Mouse (Mus musculus) neural tube, embryonic 11.5 days (tissue): Measurements from ENCODE around the gene Rslcan18. TPM values are rescaled to one million over a fixed set of nuclear protein-coding genes. Genes with fewer than 3 reads are reported as not detected.

Source experiments
- ATAC-seq: fragments of 200-750 bp; cut with Nextera tagmentation; 2 replicates; pipeline ENCODE4 v1.8.0; 2017; ENCODE audit warnings: moderate number of reproducible peaks, mild to moderate bottlenecking, moderate TSS enrichment, moderate library complexity; ENCODE audit not compliant: insufficient read depth, low FRiP score, low TSS enrichment
- DNase-seq: peaks from one replicate; pipeline ENCODE4 v3.0.0-alpha.2; 2015; ENCODE audit warnings: low spot score
- H3K27ac ChIP-seq: fragments of 300-500 bp; sonication (generic); 2 replicates; pipeline ENCODE4 v1.5.1; 2014; ENCODE audit warnings: low read depth, mild to moderate bottlenecking, low read length
- H3K27me3 ChIP-seq: fragments of 300-500 bp; sonication (generic); 2 replicates; pipeline ENCODE4 v1.6.1; 2014; ENCODE audit warnings: mild to moderate bottlenecking, low read length, mixed read lengths; ENCODE audit not compliant: control insufficient read depth, insufficient read depth
- H3K36me3 ChIP-seq: fragments of 300-500 bp; sonication (generic); 2 replicates; pipeline ENCODE4 v1.6.1; 2014; ENCODE audit warnings: mild to moderate bottlenecking, low read length, moderate library complexity, mixed read lengths; ENCODE audit not compliant: control insufficient read depth, insufficient read depth
- H3K4me1 ChIP-seq: fragments of 300-500 bp; sonication (generic); 2 replicates; pipeline ENCODE4 v1.6.1; 2014; ENCODE audit warnings: low read length, mixed read lengths; ENCODE audit not compliant: control insufficient read depth, insufficient read depth
- H3K4me2 ChIP-seq: fragments of 300-500 bp; sonication (generic); 2 replicates; pipeline ENCODE4 v1.6.1; 2014; ENCODE audit warnings: low read depth, mild to moderate bottlenecking, moderate library complexity
- H3K4me3 ChIP-seq: fragments of 300-500 bp; sonication (generic); 2 replicates; pipeline ENCODE4 v1.5.1; 2014; ENCODE audit warnings: low read depth, low read length
- H3K9ac ChIP-seq: fragments of 300-500 bp; sonication (generic); 2 replicates; pipeline ENCODE4 v1.6.1; 2014; ENCODE audit warnings: mild to moderate bottlenecking, low read length
- H3K9me3 ChIP-seq: fragments of 300-500 bp; sonication (generic); 2 replicates; pipeline ENCODE4 v1.6.1; 2016; ENCODE audit warnings: low read length; ENCODE audit not compliant: control insufficient read depth
- WGBS: fragments of 180-500 bp; shearing (Covaris S2); extraction: QIAGEN DNeasy Blood & Tissue Kit; methylation state at CpG from one replicate; pipeline ENCODE4 v1.1.7; 2014; 5-methylcytosine and 5-hydroxymethylcytosine counted together
- polyA plus RNA-seq: library from polyadenylated mRNA; unstranded; fragments of >200 nt; fragmentation: Nextera tagmentation; extraction: Ambion mirVana; gene quantifications from 2 replicates; pipeline ENCODE4 v1.2.1, GENCODE M21; 2014

Gene Rslcan18
- polyA plus RNA-seq, 1 experiment from 2014 or later = 0.29 TPM

- no peaks in the 10 kb centered on the region; the same call in 1 of the 2 replicates for H3K36me3 ChIP-seq
- DNase-seq = peak; percentile 91
- H3K4me2 ChIP-seq = peak within 1 kb of the TSS; percentile 51
- under 1% methylated on average over 27 of the region's 27 CpGs for WGBS
- peaks cover 3% of the 10 kb centered on the region; the same call in 1 of the 2 replicates for H3K4me1 ChIP-seq
- H3K27me3 ChIP-seq = no peaks in the 10 kb centered on the region
- ATAC-seq = peak; percentile 94
- H3K9ac ChIP-seq = peak within 1 kb of the TSS; percentile 60
- H3K4me3 ChIP-seq = peak within 1 kb of the TSS; percentile 64
- no peaks in the 10 kb centered on the region; the same call in 1 of the 2 replicates for H3K9me3 ChIP-seq
- H3K27ac ChIP-seq = no peak within 1 kb of the TSS
Observed at GRCm38 (mm10) chr13:67060786-67061358, 55.2 kb downstream of the Rslcan18 start, which contains the start of gene Zfp712. TSS of gene Zfp712 (minus strand) at chr13:67061170.

GRCm38 (mm10) chr13:67060161-67060785, 55.8 kb downstream of the Rslcan18 start:
- Histone ChIP-seq H3K4me2 (peak overlapping the region; percentile 51), H3K9ac (peak overlapping the region; percentile 60), H3K36me3 (no peaks in the 10 kb centered on the region), H3K27ac (no peak overlapping the region), H3K4me3 (peak overlapping the region; percentile 64), H3K27me3 (no peaks in the 10 kb centered on the region), H3K9me3 (no peaks in the 10 kb centered on the region; the same call in 1 of the 2 replicates), H3K4me1 (peaks cover 3% of the 10 kb centered on the region; the same call in 1 of the 2 replicates)
- DNase-seq (no peak), ATAC-seq (0 out of 2 replicates have a peak, but pooled peaks have one; percentile 17)
- WGBS = 2% methylated on average over 12 of the region's 12 CpGs

Other genes starting within 250 kb of the Rslcan18 start
- 0.91 and 0.99 TPM in 2 replicates for gene Gm10767, start 211.3 kb downstream of the Rslcan18 start, polyA plus RNA-seq
- 5.2 and 7.2 TPM in 2 replicates for gene Zfp712, start 55.1 kb downstream of the Rslcan18 start, polyA plus RNA-seq
- gene Zfp708, start 18.3 kb downstream of the Rslcan18 start, polyA plus RNA-seq = 7.5 and 8.2 TPM in 2 replicates
- gene Gm28557, start 7.7 kb downstream of the Rslcan18 start, polyA plus RNA-seq = 2.0 and 2.5 TPM in 2 replicates
- gene Zfp759, start 5.4 kb upstream of the Rslcan18 start, polyA plus RNA-seq = 2.2 and 2.4 TPM in 2 replicates
- gene Rsl1, start 56.9 kb upstream of the Rslcan18 start, polyA plus RNA-seq = 5.1 and 5.2 TPM in 2 replicates
- 1.1 and 2.4 TPM in 2 replicates for gene Zfp455, start 78.2 kb upstream of the Rslcan18 start, polyA plus RNA-seq
- 1.9 and 4.0 TPM in 2 replicates for gene Zfp458, start 162.2 kb upstream of the Rslcan18 start, polyA plus RNA-seq
- 0.19 and 0.58 TPM in 2 replicates for gene Zfp457, start 190.2 kb upstream of the Rslcan18 start, polyA plus RNA-seq
- gene Zfp595, start 216.3 kb upstream of the Rslcan18 start, polyA plus RNA-seq = 1.9 and 2.0 TPM in 2 replicates
- gene Gm28044, start 244.3 kb upstream of the Rslcan18 start, polyA plus RNA-seq = 0.68 and 1.1 TPM in 2 replicates
- 0.82 and 1.3 TPM in 2 replicates for gene Zfp953, start 244.3 kb upstream of the Rslcan18 start, polyA plus RNA-seq